Mouse (Mus musculus): ENCODE data around the gene Tex13a. TPM values are rescaled to one million over a fixed set of nuclear protein-coding genes. Genes with fewer than 3 reads are reported as not detected.

Tex13a gene
- not detected in 2 replicates for polyA plus RNA-seq (2016; fragmentation: Nextera tagmentation; extraction: Ambion mirVana)

- H3K9ac ChIP-seq: no peak within 1 kb of the TSS
- no peaks in the 10 kb centered on the region for H3K36me3 ChIP-seq
- H3K9me3 ChIP-seq (replicated peaks): no peaks in the 10 kb centered on the region
- H3K4me2 ChIP-seq: no peak within 1 kb of the TSS
- H3K4me1 ChIP-seq (replicated peaks): no peaks in the 10 kb centered on the region
- ATAC-seq (ENCODE audit: insufficient number of reproducible peaks, low FRiP score): no peak
- H3K4me3 ChIP-seq: no peak within 1 kb of the TSS
- WGBS: 69% methylated on average over 3 of the region's 3 CpGs
- no peak within 1 kb of the TSS for H3K27ac ChIP-seq (ENCODE audit: poor library complexity, severe bottlenecking)
- no peaks in the 10 kb centered on the region for H3K27me3 ChIP-seq (replicated peaks)
Measured at GRCm38 (mm10) chrX:138209480-138209879, at the start of gene Tex13a. Gene Tex13a, minus strand, starts transcription at chrX:138209580.

GRCm38 (mm10) chrX:138234626-138235025 is 25.2 kb upstream of the Tex13a start:
- Histone ChIP-seq H3K4me1 (replicated peaks) (no peaks in the 10 kb centered on the region), H3K27me3 (replicated peaks) (no peaks in the 10 kb centered on the region), H3K9me3 (replicated peaks) (no peaks in the 10 kb centered on the region), H3K4me3 (no peak overlapping the region), H3K9ac (no peak overlapping the region), H3K36me3 (no peaks in the 10 kb centered on the region), H3K27ac (ENCODE audit: poor library complexity, severe bottlenecking) (no peak overlapping the region), H3K4me2 (no peak overlapping the region)
- ATAC-seq (ENCODE audit: insufficient number of reproducible peaks, low FRiP score): no peak
- 65% methylated on average over 4 of the region's 4 CpGs for WGBS

- no peak overlapping the region for H3K27ac ChIP-seq (ENCODE audit: poor library complexity, severe bottlenecking)
- no peaks in the 10 kb centered on the region for H3K36me3 ChIP-seq
- no peak overlapping the region for H3K4me3 ChIP-seq
- ATAC-seq (ENCODE audit: insufficient number of reproducible peaks, low FRiP score): no peak
- no peaks in the 10 kb centered on the region for H3K27me3 ChIP-seq (replicated peaks)
- no peak overlapping the region for H3K4me2 ChIP-seq
- H3K4me1 ChIP-seq (replicated peaks): no peaks in the 10 kb centered on the region
- H3K9ac ChIP-seq: no peak overlapping the region
- H3K9me3 ChIP-seq (replicated peaks): no peaks in the 10 kb centered on the region
- 18% methylated on average over 3 of the region's 3 CpGs for WGBS
Measured at GRCm38 (mm10) chrX:138170146-138170545, 39.2 kb downstream of the Tex13a start.
